Mouse (Mus musculus): ENCODE results near the gene Ipo7. TPM values are rescaled to one million over a fixed set of nuclear protein-coding genes. Genes with fewer than 3 reads are reported as not detected.

Gene Ipo7
- polyA plus RNA-seq, 2 experiments = 17.4 to 49.2 TPM

GRCm38 (mm10) chr7:110101266-110101665, 83.2 kb downstream of the Ipo7 start:
- Histone ChIP-seq H3K4me3 (replicated peaks; ENCODE audit: low read length) (no peak overlapping the region), H3K36me3 (ENCODE audit: control insufficient read depth, insufficient read depth, low read length) (peaks cover 6% of the 10 kb centered on the region; the same call in 1 of the 2 replicates), H3K9me3 (ENCODE audit: control insufficient read depth, low read length) (no peaks in the 10 kb centered on the region), H3K27ac (replicated peaks; ENCODE audit: low read depth, low read length) (no peak overlapping the region), H3K9ac (ENCODE audit: low read depth, low read length, severe bottlenecking) (no peak overlapping the region), H3K4me2 (replicated peaks; ENCODE audit: low read depth, low read length, severe bottlenecking) (no peak overlapping the region), H3K27me3 (ENCODE audit: control insufficient read depth, insufficient read depth, low read length) (no peaks in the 10 kb centered on the region), H3K4me1 (ENCODE audit: control insufficient read depth, insufficient read depth, low read length) (no peaks in the 10 kb centered on the region)
- WGBS = 71% methylated on average over 5 of the region's 5 CpGs
- DNase-seq (ENCODE audit: low spot score) (no peak), ATAC-seq (ENCODE audit: low FRiP score, low read depth) (no peak)
- TF ChIP-seq POLR2A (IDR thresholded peaks at IDR 0.05; ENCODE audit: borderline replicate concordance, extremely low read depth, insufficient read depth, insufficient read length) = no peak

GRCm38 (mm10) chr7:110105041-110105440, 87.0 kb downstream of the Ipo7 start:
- no peak overlapping the region for H3K9ac ChIP-seq (ENCODE audit: low read depth, low read length, severe bottlenecking)
- no peaks in the 10 kb centered on the region for H3K9me3 ChIP-seq (ENCODE audit: control insufficient read depth, low read length)
- H3K27ac ChIP-seq (replicated peaks; ENCODE audit: low read depth, low read length) = no peak overlapping the region
- H3K4me1 ChIP-seq (ENCODE audit: control insufficient read depth, insufficient read depth, low read length) = peaks cover 7% of the 10 kb centered on the region; the same call in 1 of the 2 replicates
- DNase-seq (ENCODE audit: low spot score) (no peak), ATAC-seq (ENCODE audit: low FRiP score, low read depth) (no peak)
- H3K27me3 ChIP-seq (ENCODE audit: control insufficient read depth, insufficient read depth, low read length) = no peaks in the 10 kb centered on the region
- no peaks in the 10 kb centered on the region for H3K36me3 ChIP-seq (ENCODE audit: control insufficient read depth, insufficient read depth, low read length)
- no peak overlapping the region for H3K4me3 ChIP-seq (replicated peaks; ENCODE audit: low read length)
- TF ChIP-seq POLR2A (IDR thresholded peaks at IDR 0.05; ENCODE audit: borderline replicate concordance, extremely low read depth, insufficient read depth, insufficient read length) = no peak
- WGBS = 89% methylated on average over 5 of the region's 5 CpGs
- H3K4me2 ChIP-seq (replicated peaks; ENCODE audit: low read depth, low read length, severe bottlenecking) = no peak overlapping the region

Other genes starting within 250 kb of the Ipo7 start
- 0.46 and 0.62 TPM in 2 replicates for gene Nrip3, start 236.2 kb upstream of the Ipo7 start, polyA plus RNA-seq (2012; rRNA removed)
- 1.3 and 1.5 TPM in 2 replicates for gene Nrip3, start 236.2 kb upstream of the Ipo7 start, polyA plus RNA-seq (2014; fragmentation: Nextera tagmentation; extraction: Ambion mirVana)
- gene Scube2, start 152.6 kb upstream of the Ipo7 start, polyA plus RNA-seq (2012; rRNA removed) = 4.7 and 5.2 TPM in 2 replicates
- 9.2 and 11.7 TPM in 2 replicates for gene Scube2, start 152.6 kb upstream of the Ipo7 start, polyA plus RNA-seq (2014; fragmentation: Nextera tagmentation; extraction: Ambion mirVana)
- gene Dennd5a, start 57.8 kb upstream of the Ipo7 start, polyA plus RNA-seq (2012; rRNA removed) = 112 and 139 TPM in 2 replicates
- gene Dennd5a, start 57.8 kb upstream of the Ipo7 start, polyA plus RNA-seq (2014; fragmentation: Nextera tagmentation; extraction: Ambion mirVana) = 55.3 and 62.6 TPM in 2 replicates
- gene Tmem41b, start 31.3 kb upstream of the Ipo7 start, polyA plus RNA-seq (2012; rRNA removed) = 57.1 and 59.0 TPM in 2 replicates
- gene Tmem41b, start 31.3 kb upstream of the Ipo7 start, polyA plus RNA-seq (2014; fragmentation: Nextera tagmentation; extraction: Ambion mirVana) = 72.0 and 72.4 TPM in 2 replicates
- gene Zfp143, start 42.9 kb downstream of the Ipo7 start, polyA plus RNA-seq (2012; rRNA removed) = 18.0 and 20.5 TPM in 2 replicates
- 14.1 and 17.4 TPM in 2 replicates for gene Zfp143, start 42.9 kb downstream of the Ipo7 start, polyA plus RNA-seq (2014; fragmentation: Nextera tagmentation; extraction: Ambion mirVana)
- gene Wee1, start 103.8 kb downstream of the Ipo7 start, polyA plus RNA-seq (2012; rRNA removed) = 29.1 and 29.8 TPM in 2 replicates
- gene Wee1, start 103.8 kb downstream of the Ipo7 start, polyA plus RNA-seq (2014; fragmentation: Nextera tagmentation; extraction: Ambion mirVana) = 28.1 and 28.8 TPM in 2 replicates
- gene Swap70, start 203.4 kb downstream of the Ipo7 start, polyA plus RNA-seq (2012; rRNA removed) = 25.6 and 25.8 TPM in 2 replicates
- gene Swap70, start 203.4 kb downstream of the Ipo7 start, polyA plus RNA-seq (2014; fragmentation: Nextera tagmentation; extraction: Ambion mirVana) = 27.5 and 32.9 TPM in 2 replicates